Mouse (Mus musculus): ENCODE data around the gene Pam. TPM values are rescaled to one million over a fixed set of nuclear protein-coding genes. Genes with fewer than 3 reads are reported as not detected.

The Pam gene
- polyA plus RNA-seq, 1 experiment = not detected

DNA sequence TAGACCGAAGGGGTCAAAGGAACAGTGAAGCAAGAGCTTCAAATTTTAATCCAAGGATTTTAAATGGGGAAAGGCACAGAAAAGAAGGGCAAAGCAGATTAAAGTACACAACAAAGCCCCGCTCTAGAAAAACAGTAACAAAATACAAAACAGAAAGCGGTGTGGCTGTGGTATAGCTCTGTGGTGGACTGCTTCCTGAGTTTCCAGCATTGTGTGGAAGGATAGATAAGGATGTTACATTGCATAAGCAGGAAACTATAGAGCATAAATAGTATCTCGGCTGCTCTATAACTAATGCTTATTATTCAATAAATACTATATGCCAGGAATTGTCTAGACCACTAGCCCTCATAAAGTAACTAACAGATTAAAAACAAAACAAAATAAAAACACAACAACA is 67.5 kb downstream of the Pam start:
- TF ChIP-seq GATA1 (IDR thresholded peaks at IDR 0.05; ENCODE audit: low read length) = no peak

DNA sequence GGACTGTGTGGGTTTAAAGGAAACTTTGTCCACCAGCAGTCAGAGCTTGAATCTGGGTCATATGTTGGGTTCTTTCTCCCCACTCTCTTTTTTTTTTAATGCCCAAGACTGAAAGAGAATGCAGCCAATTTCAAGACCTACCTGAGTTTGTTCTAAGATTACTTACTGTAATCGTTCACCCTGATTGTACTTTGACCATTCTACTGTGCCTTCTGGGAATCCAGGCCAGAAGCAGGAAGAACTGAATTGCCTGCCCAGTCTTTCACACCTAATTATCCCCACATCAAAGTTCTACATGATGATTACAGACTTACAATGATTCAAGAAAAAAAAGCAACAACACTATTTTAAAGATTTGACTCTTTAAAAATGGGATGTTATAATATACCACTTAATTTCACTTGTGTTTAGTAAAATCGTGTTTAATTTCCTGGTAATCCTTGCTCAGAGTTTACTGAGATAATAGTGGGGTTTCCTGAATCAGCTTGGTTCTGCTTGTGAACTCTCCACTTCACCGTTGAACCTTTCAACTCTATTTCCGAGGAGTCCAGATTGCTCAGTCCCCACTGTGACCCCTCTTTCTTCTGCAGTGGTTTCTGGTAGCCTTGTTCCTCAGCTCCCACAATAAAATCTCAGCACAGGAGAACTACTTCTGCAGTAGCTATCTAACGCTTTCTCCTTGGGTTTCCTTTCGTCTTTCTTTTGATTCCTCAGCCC is 69.4 kb downstream of the Pam start:
- TF ChIP-seq GATA1 (IDR thresholded peaks at IDR 0.05; ENCODE audit: low read length) = no peak

- TF ChIP-seq GATA1 (IDR thresholded peaks at IDR 0.05; ENCODE audit: low read length) = no peak
These were observed 71.6 kb downstream of the Pam start for GRCm38 (mm10) chr1:98023866-98024265.

GRCm38 (mm10) chr1:98018987-98019386 is 76.5 kb downstream of the Pam start:
- no peak for TF ChIP-seq GATA1 (IDR thresholded peaks at IDR 0.05; ENCODE audit: low read length)

DNA sequence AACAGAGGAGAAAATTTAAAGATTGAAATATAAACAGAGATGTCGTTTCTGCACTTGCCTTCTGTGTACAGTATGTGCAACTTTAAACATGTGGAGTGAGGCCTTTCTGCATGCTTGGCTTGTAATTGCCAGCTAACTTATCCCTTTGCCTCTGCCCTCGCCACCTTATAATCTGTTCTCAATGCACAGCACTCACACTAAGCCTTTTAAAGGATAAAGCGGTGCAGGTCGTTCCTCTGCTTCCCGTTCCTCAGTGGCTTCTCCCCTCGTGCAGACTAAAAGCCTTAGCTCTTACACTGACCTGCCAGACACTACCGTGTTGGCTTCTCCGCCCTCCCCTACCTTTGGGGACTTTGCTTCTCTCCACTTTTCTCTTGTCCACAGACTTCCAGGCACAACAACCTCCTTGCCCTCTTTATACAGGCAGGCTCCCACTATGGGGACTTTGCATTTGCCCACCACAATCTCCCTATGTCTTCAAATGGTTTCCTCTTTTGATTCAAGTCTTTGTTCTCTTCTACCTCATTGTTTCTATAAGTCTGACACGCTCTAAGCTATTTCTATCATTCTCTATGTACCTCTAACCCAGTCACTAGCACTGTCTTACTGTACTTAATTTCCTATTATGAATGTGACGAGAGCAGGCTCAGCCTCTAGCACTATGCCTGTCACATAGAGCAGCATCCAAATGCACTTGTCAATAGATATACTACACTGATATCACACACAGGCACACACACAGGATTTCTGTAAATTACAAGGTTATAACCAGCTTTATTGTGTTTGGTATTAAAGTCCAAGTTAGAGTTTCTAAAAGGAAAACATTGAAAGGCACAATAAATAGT is 79.2 kb downstream of the Pam start:
- TF ChIP-seq GATA1 (IDR thresholded peaks at IDR 0.05; ENCODE audit: low read length) = no peak

GRCm38 (mm10) chr1:98015564-98015963 is 79.9 kb downstream of the Pam start:
- TF ChIP-seq GATA1 (IDR thresholded peaks at IDR 0.05; ENCODE audit: low read length) = no peak

DNA sequence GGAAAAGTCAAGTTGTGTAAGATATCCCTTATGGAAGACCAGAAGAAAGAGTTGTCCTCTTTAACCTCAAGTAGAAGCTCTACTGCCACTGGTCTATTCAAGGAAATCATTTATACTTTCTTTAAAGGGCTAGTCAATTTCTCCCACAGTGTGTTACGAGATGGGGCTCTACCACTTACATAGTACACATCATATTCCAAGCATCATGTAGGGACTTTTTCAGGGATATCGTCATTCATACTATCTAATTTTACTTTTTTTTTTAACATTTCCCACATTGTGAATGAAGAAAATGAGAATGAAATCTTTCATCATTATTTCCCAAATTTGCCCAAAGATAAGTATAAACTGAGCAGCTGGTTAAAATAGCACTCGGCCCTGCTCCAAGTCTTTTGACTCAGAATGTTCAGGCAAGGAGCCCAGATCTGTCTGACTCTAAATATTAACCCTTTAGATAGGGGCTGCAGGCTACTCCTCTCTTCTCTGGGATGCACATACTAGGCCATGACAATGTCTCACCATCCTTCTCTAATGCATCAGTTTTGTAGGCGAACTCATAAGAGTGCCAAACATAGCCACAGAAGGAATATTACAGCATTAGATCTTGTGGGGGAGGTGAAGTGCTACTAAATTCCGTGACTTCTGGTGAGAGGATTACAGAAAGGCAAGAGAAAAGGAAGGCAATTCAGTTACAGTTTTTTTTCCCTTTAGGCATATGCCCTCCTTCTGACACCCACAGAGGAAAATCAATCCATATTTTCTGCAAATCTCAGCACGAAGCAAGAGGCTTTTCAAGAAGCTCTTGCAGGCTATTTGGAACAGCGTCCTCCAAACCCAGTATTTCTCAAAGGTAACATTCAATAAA is 92.7 kb downstream of the Pam start:
- no peak for TF ChIP-seq GATA1 (IDR thresholded peaks at IDR 0.05; ENCODE audit: low read length)

DNA sequence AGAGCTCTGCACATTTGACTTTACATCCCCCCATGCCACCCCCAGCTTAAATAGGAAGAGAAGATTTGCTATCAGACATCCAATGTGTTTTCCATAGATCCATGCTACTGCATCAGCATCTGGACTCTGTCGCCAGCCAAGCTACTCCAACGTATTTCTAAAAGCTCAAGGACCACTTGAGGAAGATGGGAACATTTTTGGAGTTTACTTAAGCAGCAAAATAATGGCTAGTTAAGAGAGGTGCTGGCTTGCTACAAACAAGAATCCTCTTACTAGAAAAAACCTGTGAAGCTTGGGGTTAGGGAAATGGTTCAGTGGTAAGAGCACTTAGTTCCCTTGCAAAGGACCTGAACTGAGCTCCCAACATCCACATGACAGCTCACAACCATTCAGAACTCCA is 96.0 kb downstream of the Pam start:
- no peak for TF ChIP-seq GATA1 (IDR thresholded peaks at IDR 0.05; ENCODE audit: low read length)

DNA sequence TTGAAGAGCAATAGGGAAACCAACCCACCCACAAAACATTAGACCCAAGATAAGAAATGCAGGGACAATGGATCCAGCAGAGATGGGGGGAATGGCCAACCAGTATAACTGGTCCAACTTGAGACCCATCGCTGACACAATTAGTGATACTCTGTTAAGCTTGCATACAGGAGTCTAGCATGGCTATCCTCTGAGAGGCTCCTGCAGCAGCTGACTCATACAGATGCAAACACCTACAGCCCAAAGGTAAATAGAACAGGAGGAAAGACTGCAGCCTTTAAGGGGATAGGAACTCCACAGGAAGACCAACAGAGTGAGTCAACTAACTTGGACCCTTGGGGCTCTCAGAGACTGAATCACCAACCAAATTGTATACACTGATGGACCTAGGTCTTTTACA is 98.4 kb downstream of the Pam start:
- TF ChIP-seq GATA1 (IDR thresholded peaks at IDR 0.05; ENCODE audit: low read length) = no peak

DNA sequence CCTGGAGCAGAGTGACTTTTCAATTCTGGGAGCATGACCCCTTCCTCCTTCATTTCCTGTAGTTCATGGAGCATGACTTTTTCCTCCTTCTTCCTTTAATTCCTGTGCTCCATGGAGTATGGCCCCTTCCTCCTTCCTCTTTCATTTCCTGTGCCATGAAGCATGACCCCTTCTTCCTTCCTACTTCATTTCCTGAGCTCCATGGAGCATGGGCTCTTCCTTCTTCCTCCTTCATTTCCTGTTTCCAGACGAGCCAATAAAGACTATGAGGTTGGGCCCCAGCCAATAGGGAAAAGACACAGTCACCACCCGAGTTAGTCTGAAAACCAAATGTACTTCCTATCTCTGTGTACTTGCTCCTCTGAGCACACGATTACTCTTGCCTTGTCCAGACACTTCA is 103.5 kb downstream of the Pam start:
- no peak for TF ChIP-seq GATA1 (IDR thresholded peaks at IDR 0.05; ENCODE audit: low read length)

DNA sequence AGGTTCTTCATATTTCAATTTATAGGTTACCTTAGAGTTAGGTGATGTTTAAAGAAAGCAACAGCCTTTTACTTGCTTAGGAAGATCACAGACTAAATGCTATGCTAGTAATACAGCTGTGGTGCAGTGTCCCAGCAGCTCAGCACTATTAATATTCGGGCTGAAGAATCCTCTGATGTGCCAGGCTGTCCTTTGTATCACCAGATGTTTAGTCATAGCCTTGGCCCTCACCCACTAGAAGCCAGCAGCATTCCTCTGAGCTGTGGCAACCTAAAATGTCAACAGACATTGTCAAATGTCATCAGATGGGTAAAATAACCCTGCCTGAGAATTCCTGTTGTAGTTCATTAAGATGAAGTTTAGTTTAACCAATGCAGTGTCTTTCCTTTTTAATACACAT is 112.3 kb downstream of the Pam start:
- no peak for TF ChIP-seq GATA1 (IDR thresholded peaks at IDR 0.05; ENCODE audit: low read length)

- TF ChIP-seq GATA1 (IDR thresholded peaks at IDR 0.05; ENCODE audit: low read length) = no peak
These were observed 116.0 kb downstream of the Pam start for GRCm38 (mm10) chr1:97979422-97979821.

DNA sequence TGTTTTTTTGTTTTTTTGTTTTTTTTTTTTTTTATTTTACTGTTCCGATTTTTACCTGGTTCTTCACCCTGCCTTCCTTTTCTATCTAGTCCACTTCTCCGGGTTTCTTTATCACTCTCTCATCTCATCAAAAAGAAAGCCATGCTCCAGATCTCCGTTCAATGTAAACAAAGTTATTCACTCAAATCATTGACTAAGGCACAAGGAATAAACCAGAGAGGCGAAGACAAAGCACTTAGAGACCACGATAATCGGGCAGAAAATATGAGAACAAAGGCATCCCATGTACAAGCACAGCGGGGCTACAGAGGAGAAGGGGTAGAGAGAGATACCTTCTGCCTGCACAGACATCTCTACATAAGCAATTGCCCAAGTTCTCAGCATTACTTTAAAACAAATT is 117.9 kb downstream of the Pam start:
- no peak for TF ChIP-seq GATA1 (IDR thresholded peaks at IDR 0.05; ENCODE audit: low read length)

GRCm38 (mm10) chr1:97976873-97977473 is 118.5 kb downstream of the Pam start:
- TF ChIP-seq GATA1 (IDR thresholded peaks at IDR 0.05; ENCODE audit: low read length) = no peak

DNA sequence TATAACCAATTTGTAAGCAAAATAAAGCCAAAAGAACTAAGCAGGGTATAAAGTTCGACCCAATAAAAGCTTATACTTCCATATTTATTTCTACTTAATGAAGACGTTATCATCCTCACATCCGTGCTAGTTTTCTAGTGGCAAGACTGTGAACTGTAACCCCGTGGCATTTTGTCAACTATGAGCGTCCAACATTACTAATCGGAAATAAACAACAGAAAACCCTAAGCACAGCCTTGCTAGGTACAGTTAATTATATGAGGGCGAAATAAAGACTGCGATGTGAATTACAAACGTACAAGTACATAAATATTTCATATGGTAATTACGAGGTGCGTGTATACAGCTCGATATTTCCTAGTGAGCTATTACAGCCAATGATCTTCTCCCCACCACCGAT is 119.4 kb downstream of the Pam start:
- no peak for TF ChIP-seq GATA1 (IDR thresholded peaks at IDR 0.05; ENCODE audit: low read length)

DNA sequence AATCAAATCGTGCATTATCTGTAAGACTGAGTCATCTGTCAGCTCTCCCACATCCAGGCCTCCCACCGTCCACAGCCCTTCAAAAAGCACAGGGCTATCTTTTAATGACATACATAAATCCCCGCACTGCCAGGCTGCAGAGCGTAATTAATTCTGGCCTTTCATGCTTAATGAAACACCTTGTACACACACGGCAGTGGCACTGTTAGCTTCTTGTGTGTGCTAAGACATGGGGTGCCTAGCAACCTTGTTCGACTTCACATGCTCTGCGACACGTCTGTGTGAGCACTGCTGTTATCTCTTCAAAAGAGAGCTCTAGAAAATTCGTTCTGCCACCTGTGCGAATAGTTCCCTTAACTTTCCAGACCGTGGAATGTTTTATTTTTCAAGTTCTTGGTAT is 120.5 kb downstream of the Pam start:
- no peak for TF ChIP-seq GATA1 (IDR thresholded peaks at IDR 0.05; ENCODE audit: low read length)

Data from G1E-ER4 (cell line).